In genomic region chr7:113369620-113370340, GRCm38 (mm10) we compare ENCODE assay signal across 8 mouse cellular contexts. TPM values are rescaled to one million over a fixed set of nuclear protein-coding genes. Genes with fewer than 3 reads are reported as not detected.
DNase-seq lines count a peak whose midpoint lies in the region; ATAC-seq and TF ChIP-seq lines count a peak whose summit lies in the region.

No protein-coding gene starts in this region.

- WGBS in heart, embryonic 11.5 days (ENCODE audit: insufficient replicate concordance): under 1% methylated on average over 44 of the region's 44 CpGs
- WGBS in kidney, embryonic 15.5 days: under 1% methylated on average over 44 of the region's 44 CpGs
- WGBS in liver, embryonic 14.5 days (ENCODE audit: insufficient replicate concordance): under 1% methylated on average over 44 of the region's 44 CpGs

- peak; percentile 61; the same call in 1 of the 2 replicates for TF ChIP-seq CTCF in embryonic fibroblast, embryonic 13.5 days (IDR thresholded peaks at IDR 0.05; ENCODE audit: borderline replicate concordance, insufficient read depth, low read length)
- TF ChIP-seq CTCF in liver, embryonic 14.5 days (IDR thresholded peaks at IDR 0.05; ENCODE audit: low read depth): peak; percentile 76

- H3K9me3 ChIP-seq in heart, embryonic 11.5 days (replicated peaks; ENCODE audit: control insufficient read depth, low read length): no peaks in the 10 kb centered on the region
- H3K9me3 ChIP-seq in kidney, embryonic 15.5 days (replicated peaks): no peaks in the 10 kb centered on the region
- no peaks in the 10 kb centered on the region for H3K9me3 ChIP-seq in liver, embryonic 14.5 days (ENCODE audit: control insufficient read depth, low read length)

- peak overlapping the region; percentile 94 for H3K9ac ChIP-seq in heart, embryonic 11.5 days (ENCODE audit: low read depth, low read length)
- H3K9ac ChIP-seq in kidney, embryonic 15.5 days: peak overlapping the region; percentile 84
- peak overlapping the region; percentile 85 for H3K9ac ChIP-seq in liver, embryonic 14.5 days (replicated peaks)

- H3K4me2 ChIP-seq in heart, embryonic 11.5 days: peak overlapping the region; percentile 92
- peak overlapping the region; percentile 93 for H3K4me2 ChIP-seq in kidney, embryonic 15.5 days
- peak overlapping the region; percentile 84 for H3K4me2 ChIP-seq in liver, embryonic 14.5 days (ENCODE audit: low read depth)

- no peak for TF ChIP-seq POLR2A in embryonic fibroblast, embryonic 13.5 days (IDR thresholded peaks at IDR 0.05; ENCODE audit: low read depth, low read length)

- no peak overlapping the region for H3K27ac ChIP-seq in embryonic fibroblast, embryonic 13.5 days (ENCODE audit: insufficient read depth, low read length)
- H3K27ac ChIP-seq in heart, embryonic 11.5 days (ENCODE audit: low read depth, low read length): peak overlapping the region; percentile 83
- H3K27ac ChIP-seq in kidney, embryonic 15.5 days: peak overlapping the region; percentile 96
- peak overlapping the region; percentile 62 for H3K27ac ChIP-seq in liver, embryonic 14.5 days

- ATAC-seq in activated CD4-positive, CD25-positive, alpha-beta regulatory T cell, adult 4 months: peak; percentile 61
- peak; percentile 76 for ATAC-seq in heart, embryonic 11.5 days (replicated peaks; ENCODE audit: insufficient number of reproducible peaks, low FRiP score, low TSS enrichment)
- peak; percentile 79 for ATAC-seq in kidney, embryonic 15.5 days (replicated peaks; ENCODE audit: low FRiP score)
- ATAC-seq in liver, embryonic 14.5 days (ENCODE audit: insufficient read depth): peak; percentile 78

- no peak for TF ChIP-seq EP300 in liver, embryonic 14.5 days (IDR thresholded peaks at IDR 0.05; ENCODE audit: low read depth)

- H3K4me1 ChIP-seq in embryonic fibroblast, embryonic 13.5 days (ENCODE audit: control insufficient read depth, insufficient read depth, low read length): no peaks in the 10 kb centered on the region
- H3K4me1 ChIP-seq in heart, embryonic 11.5 days (ENCODE audit: control insufficient read depth, insufficient read depth, low read length): peaks cover 3% of the 10 kb centered on the region; the same call in 1 of the 2 replicates
- peaks cover 14% of the 10 kb centered on the region for H3K4me1 ChIP-seq in kidney, embryonic 15.5 days
- peaks cover 10 to 13% of the 10 kb centered on the region in 2 experiments for H3K4me1 ChIP-seq in liver, embryonic 14.5 days (replicated peaks; ENCODE audit: control insufficient read depth in 2 of 2, insufficient read depth in 2 of 2, low read length in 1 of 2)

- DNase-seq in A20 (ENCODE audit: low read depth, low spot score): peak; percentile 92
- DNase-seq in liver, embryonic 14.5 days (ENCODE audit: low read depth in 3 of 3, low spot score in 3 of 3): peak; percentile 53 to 65 (median 55)
- peak; percentile 63 to 76 for DNase-seq in natural killer cell, adult 2 months (ENCODE audit: low spot score in 2 of 2)
- peak; percentile 78 for DNase-seq in testis, postnatal 14 days (ENCODE audit: low spot score)

- peak overlapping the region; percentile 63 for H3K4me3 ChIP-seq in embryonic fibroblast, embryonic 13.5 days (ENCODE audit: insufficient read depth, low read length)
- H3K4me3 ChIP-seq in heart, embryonic 11.5 days (ENCODE audit: low read depth, low read length): peak overlapping the region; percentile 96
- H3K4me3 ChIP-seq in kidney, embryonic 15.5 days (replicated peaks): peak overlapping the region; percentile 95
- peak overlapping the region; percentile 76 to 88 for H3K4me3 ChIP-seq in liver, embryonic 14.5 days (ENCODE audit: insufficient read depth in 1 of 2, low read depth in 2 of 2, low read length in 2 of 2)

- H3K36me3 ChIP-seq in heart, embryonic 11.5 days (ENCODE audit: control insufficient read depth, insufficient read depth, low read length): no peaks in the 10 kb centered on the region
- no peaks in the 10 kb centered on the region for H3K36me3 ChIP-seq in kidney, embryonic 15.5 days
- no peaks in the 10 kb centered on the region for H3K36me3 ChIP-seq in liver, embryonic 14.5 days (replicated peaks; ENCODE audit: control insufficient read depth, insufficient read depth, low read depth)

- H3K27me3 ChIP-seq in heart, embryonic 11.5 days (ENCODE audit: control insufficient read depth, insufficient read depth, low read length): no peaks in the 10 kb centered on the region
- no peaks in the 10 kb centered on the region; the same call in 1 of the 2 replicates for H3K27me3 ChIP-seq in kidney, embryonic 15.5 days
- H3K27me3 ChIP-seq in liver, embryonic 14.5 days (ENCODE audit: control insufficient read depth, insufficient read depth, low read length): no peaks in the 10 kb centered on the region

RNA-seq across cellular contexts. Expression of gene Btbd10, which starts 0.6 kb away (rescaled TPM):
- 1 to 10 TPM; 8.1 to 9.7 TPM for polyA plus RNA-seq in activated CD4-positive, CD25-positive, alpha-beta regulatory T cell, adult 4 months (2017; shearing (Covaris generic))
- polyA plus RNA-seq in embryonic fibroblast, embryonic 13.5 days (2011; ENCODE audit: insufficient read length, low read depth, missing spikeins): 29.7 and 31.4 TPM in 2 replicates
- polyA plus RNA-seq in heart, embryonic 11.5 days (2014; fragmentation: Nextera tagmentation; extraction: Ambion mirVana): 25.2 and 25.5 TPM in 2 replicates
- 21.9 and 22.2 TPM in 2 replicates for polyA plus RNA-seq in kidney, embryonic 15.5 days (2015; fragmentation: Nextera tagmentation; extraction: Ambion mirVana)
- polyA plus RNA-seq in liver, embryonic 14.5 days (2012; rRNA removed): 3.1 and 5.1 TPM in 2 replicates
- polyA plus RNA-seq in liver, embryonic 14.5 days (2014; fragmentation: Nextera tagmentation; extraction: Ambion mirVana): 8.1 and 8.4 TPM in 2 replicates

RNA-seq across cellular contexts. Expression of gene Pth, which starts 18.6 kb away (rescaled TPM):
- polyA plus RNA-seq in activated CD4-positive, CD25-positive, alpha-beta regulatory T cell, adult 4 months (2017; shearing (Covaris generic)): not detected
- polyA plus RNA-seq in embryonic fibroblast, embryonic 13.5 days (2011; ENCODE audit: insufficient read length, low read depth, missing spikeins): not detected in 2 replicates
- polyA plus RNA-seq in heart, embryonic 11.5 days (2014; fragmentation: Nextera tagmentation; extraction: Ambion mirVana): 0.47 TPM in 1 of 2 replicates, not detected in the other
- polyA plus RNA-seq in kidney, embryonic 15.5 days (2015; fragmentation: Nextera tagmentation; extraction: Ambion mirVana): not detected in 2 replicates
- not detected in 2 replicates for polyA plus RNA-seq in liver, embryonic 14.5 days (2012; rRNA removed)
- not detected in 2 replicates for polyA plus RNA-seq in liver, embryonic 14.5 days (2014; fragmentation: Nextera tagmentation; extraction: Ambion mirVana)
